Mouse (Mus musculus) megakaryocyte progenitor cell, adult 5-6 weeks (primary cell): ENCODE measurements at regions not wholly inside any gene's neighbourhood (a gene's known extent, or its start where the extent isn't known, plus 50 kb on each side); places are given as distances from the start of the nearest gene placed in this dataset.
A peak's percentile ranks its signal among the peaks of the same experiment; 100 is the strongest.

ENCODE experiments used
- ATAC-seq: replicated peaks from 2 replicates; pipeline ENCODE4 v1.8.0; 2016; ENCODE audit warnings: mild to moderate bottlenecking, moderate TSS enrichment, inconsistent platforms; ENCODE audit not compliant: poor library complexity

DNA sequence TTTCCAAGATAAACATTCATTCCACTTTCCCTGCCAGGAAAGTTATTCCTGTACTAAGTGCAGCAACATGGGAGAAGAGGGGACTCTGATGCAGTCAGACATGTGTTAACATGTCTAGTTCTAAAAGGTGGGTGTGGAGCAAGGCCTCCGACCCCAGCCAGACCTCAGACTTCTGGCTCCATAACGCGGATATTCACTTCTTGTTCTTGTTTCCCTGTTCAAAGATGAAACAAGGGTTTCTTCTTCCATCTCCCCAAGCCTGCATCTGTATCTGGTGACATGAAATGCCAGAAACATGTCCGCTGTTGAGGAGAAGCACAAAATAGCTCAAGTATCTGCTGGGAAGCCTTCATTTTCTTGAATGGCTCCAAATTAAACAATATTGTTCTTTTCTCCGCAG is 147.6 kb upstream of the Nrp1 start:
- no peak for ATAC-seq

DNA sequence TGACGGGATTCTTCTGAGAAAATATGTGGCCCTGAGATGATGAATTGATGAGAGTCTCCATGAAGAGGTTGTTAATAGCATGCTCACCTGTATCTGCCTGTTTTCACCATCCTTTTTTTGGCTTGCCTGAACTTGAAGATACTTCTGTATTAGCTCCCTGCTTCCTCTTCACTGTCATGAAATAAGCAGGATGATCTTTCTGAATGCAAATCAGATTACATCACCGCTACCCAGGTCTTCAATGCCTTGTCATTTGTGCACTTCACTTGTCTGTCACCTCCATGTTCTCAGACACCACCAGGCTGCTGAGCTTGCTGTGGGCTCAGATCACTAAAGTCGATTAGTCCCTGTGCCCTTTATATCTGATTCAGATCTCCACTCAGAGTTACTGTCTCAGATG is 146.2 kb upstream of the Nrp1 start:
- ATAC-seq, result no peak

DNA sequence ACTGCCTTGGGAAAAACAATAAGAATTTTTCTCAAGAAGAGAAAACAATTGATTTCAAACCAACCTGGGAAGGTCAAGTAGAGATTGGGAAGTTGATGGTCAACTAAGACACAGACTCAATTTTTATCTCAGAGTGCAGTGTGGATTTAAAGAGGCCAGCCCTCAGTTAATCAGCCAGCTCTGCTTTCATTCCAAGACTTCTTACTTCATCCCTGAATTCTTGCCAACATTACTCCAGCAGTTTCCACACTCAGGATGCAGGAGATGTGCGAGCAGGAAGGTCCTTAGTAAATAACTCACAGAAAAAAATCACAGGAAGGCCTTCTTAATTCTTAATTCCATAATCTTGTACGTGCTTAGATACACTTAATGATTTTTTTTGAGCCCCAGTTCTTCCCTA is 144.1 kb upstream of the Nrp1 start:
- no peak for ATAC-seq

GRCm38 (mm10) chr8:128218886-128219285 is 139.5 kb upstream of the Nrp1 start:
- no peak for ATAC-seq

DNA sequence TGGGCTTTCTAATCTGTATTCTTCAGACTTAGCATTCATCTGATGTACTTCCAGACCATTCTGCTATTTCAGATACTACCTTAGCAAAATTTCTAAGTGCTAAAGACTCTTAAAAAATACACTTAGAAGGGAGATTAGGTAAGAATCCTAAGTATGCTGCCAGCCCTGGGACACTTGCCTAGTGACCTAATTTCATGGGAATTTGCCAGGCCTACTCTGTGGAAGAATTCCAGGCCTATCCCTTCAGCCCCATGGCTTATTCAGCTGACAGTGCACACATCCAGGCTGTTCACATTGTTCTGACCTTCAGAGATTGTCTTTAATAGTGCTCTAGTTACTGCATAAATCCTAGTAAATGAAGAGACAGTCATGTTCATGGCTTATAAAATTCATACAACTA is 138.9 kb upstream of the Nrp1 start:
- no peak for ATAC-seq

DNA sequence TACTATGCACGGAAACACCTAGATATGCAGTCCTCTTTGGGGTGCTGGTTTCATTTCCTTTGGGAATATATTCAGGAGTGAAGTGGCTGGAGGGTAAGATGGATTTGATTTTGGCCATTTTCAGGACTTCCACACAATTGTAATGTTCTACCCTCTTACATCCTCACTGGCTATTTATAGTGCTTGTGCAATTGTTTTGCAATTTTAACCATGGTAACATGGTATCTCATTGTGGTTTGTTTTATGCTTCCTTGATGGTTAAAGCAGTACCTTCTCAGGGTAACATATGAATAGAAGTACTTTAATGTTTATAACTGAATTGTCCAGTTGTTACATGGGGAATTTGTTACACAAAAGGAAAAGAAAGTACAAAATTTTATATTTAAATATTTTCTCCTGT is 135.3 kb upstream of the Nrp1 start:
- peak; percentile 94 for ATAC-seq

DNA sequence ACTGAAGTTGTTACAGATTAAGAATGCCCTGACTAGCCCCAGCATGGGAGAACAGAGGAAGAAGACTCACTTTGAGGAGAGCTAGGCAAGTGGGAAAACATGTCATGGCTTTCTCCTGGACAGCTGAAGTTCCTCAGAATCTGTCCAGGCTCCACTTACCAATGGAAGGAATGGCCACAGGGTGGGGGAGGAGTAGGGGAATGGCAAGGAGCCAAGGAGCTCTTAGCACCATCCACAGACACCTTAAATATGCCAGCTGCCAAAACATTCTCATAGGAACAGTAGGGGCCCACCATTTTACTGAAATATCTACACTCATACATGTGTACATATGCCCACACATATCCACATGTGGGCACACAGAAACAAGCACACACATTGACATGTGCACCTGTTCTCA is 134.9 kb upstream of the Nrp1 start:
- ATAC-seq, result peak; percentile 38

DNA sequence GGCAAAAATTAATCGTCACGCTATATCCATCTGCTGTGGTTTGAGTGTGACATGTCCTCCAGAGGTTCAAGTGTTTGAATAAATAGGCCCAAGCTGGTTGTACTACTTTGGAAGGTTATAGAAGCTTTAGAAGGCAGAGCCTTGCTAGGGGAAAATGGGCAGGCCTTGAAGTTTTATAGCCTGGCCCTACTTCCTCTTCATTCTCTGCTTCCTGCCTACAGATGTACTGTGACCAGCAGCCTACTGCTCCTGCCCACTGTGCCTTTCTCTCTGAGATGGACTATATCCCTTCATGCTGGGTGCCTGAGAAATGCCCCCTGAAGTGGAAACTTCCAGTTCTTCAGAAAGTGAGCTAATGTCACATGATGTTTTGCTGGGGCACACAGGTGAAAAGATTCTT is 133.3 kb upstream of the Nrp1 start:
- ATAC-seq, result peak; percentile 62

DNA sequence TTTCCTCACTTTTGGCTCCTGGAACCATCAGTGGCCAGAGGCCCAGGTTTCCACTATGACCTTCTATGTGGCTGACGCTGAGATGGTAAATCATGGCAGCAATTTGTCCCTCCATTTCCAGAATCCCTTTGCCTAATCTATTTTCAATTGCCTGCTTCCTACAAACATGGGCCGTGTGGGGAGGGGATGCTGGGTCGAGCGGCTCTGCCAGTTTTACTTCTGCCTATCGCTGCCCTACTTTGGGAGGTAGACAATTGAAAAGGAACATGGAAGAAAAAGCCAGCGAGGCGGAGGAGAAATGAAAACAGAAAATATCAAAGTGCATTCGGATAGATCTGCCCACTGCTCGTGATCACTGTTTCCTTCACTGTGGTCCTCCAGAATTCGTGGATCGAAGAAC is 123.3 kb upstream of the Nrp1 start:
- ATAC-seq, result 0 out of 2 replicates have a peak, but pooled peaks have one; percentile 30

DNA sequence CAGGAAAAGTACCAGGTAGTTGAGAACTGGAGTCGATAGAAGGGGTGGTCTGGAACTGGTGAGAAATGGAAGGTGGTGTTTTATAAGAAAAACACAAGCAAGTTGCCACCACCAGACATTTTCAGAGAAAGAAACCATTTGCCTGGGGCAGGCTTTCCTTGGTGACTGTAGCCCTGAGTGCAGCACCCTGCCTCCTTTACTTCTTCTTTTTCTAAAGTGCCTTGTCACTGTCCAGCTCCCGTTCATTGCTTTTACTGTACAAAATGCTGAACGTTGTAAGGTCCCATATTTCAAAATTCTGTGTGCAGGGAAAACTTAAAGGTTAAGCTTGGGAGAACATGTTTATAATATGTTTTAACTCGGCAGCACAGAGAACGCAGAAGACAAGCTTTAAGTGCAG is 122.9 kb upstream of the Nrp1 start:
- ATAC-seq, result peak; percentile 97

DNA sequence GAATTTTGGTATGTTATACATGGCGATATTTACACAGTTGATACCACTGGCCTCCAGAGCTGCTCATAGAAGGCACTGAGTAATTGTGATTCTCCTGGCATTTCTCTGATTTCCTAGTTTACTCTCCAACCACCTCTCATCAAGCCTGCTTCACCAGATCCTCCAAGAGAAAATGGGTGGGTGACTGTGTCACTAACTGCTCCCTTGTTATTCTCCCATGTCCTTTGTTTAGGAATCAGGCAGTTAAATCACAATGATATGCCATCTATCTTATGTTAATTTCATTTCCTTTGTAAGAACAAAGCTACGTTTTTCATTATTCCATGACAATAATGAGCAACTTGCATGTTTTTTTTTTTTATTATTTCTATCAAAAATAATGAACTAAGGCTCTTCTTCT is 122.3 kb upstream of the Nrp1 start:
- ATAC-seq, result no peak

DNA sequence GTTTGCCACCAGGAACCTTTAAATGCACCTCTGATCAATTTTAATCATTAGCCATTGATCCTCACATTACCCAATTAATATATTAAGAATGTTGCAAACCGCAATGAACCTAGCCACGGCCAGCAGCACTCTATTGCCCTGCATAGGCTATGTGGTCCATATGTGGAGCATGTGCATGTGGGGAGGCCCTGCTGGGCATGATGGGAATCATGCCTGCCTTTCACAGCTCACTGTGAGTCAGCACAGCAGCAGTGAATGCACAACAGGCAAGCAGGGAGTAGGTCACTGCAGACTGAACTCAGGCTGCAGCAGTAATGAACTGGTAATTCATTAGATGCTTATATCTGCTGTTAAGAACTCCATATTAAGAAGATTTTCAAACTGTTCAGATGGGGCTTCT is 119.5 kb upstream of the Nrp1 start:
- ATAC-seq, result no peak

GRCm38 (mm10) chr8:128239783-128240182 is 118.6 kb upstream of the Nrp1 start:
- ATAC-seq, result no peak

DNA sequence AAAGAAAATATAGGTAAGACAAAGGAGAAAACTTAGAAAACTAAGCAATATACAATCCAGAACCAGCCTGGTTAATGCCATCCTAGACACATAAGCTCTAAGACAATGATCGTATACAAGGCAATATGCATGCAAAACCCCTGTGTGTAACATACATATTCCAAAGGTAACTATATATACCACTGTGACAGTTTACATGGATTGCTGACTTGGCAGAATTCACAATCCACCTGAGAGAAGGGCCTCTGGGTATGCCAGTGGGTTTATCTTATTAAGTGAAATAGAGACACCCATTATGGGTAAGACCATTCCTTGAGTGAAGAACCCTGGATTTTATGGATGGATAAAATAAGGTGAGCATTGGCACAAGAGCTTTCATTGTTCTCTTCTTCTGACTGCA is 117.2 kb upstream of the Nrp1 start:
- ATAC-seq, result no peak

DNA sequence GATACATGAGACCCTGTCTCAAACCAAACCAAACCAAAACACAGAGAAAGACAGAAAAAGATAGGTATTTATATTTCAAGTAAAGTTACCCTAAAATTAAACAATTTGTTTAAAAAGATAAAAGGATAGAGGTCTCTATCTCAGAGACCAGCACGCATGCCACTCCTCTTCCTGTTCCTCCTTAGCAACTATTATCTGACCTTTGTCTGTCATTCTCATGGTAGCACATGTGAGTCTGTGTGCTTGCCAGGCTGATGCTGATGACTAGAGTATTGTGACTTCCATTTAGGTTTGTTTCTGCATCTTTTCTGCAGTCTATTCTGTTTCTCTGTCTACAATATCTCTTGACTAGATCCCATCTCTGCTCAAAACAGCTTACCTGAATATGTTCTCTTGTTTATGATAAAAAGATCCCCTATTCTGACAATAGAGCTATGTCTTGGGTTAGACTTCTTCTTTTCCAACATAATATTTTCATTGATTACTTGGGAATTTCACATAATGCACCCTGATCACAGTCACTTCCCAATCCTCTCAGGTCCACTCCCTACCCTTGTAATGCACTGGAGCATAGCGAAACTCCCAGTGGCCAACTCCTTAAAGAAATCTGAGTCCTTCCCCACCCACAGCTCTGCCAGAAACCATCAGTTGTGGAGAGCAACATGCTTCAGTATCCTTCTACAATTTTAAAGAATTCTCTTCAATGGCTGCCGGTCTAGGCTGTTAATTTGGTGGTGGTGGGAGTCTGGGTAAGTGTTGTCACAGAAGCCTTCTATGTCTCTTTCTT is 115.7 kb upstream of the Nrp1 start:
- ATAC-seq, result peak; percentile 92

DNA sequence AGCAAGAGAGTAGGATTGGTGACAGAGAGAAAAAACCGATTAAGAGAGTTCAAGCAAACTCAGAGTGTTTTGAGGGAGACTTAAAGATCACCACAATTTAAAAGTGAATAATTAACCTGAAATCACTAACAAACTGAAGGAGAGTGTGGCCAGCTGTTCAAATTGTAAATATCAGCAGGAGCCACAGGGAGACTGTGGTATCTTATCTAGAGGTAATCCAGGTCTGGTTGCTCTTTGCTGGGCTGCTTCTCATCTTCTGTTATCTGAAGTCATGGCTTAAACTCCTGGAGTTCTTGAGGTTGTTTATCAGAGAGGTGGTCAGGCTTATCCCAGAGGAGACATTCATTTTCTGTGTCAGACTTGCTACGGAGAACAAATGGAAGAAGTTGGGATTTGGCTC is 106.7 kb upstream of the Nrp1 start:
- peak; percentile 60 for ATAC-seq

GRCm38 (mm10) chr8:128260836-128261235 is 97.6 kb upstream of the Nrp1 start:
- no peak for ATAC-seq

DNA sequence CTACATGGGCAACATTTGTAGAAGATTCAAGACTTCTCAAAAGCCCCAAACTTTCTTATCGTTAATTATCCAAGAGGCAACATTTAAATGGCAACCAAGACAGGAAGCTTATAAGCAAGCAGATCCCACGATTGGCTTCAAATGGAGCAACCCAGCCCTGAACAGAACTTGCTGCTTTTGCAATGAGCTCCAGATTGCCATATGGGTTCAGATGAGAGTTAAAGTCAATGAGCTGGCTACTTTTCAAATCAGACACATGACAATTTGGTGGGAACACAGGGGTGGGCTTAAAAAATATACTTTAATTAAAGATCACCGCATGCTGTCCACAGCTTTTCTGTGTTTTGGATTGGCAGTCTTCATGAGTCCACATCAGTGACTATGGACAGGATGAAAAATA is 97.0 kb upstream of the Nrp1 start:
- no peak for ATAC-seq

- no peak for ATAC-seq
These were observed 95.0 kb upstream of the Nrp1 start for GRCm38 (mm10) chr8:128263251-128263947.

DNA sequence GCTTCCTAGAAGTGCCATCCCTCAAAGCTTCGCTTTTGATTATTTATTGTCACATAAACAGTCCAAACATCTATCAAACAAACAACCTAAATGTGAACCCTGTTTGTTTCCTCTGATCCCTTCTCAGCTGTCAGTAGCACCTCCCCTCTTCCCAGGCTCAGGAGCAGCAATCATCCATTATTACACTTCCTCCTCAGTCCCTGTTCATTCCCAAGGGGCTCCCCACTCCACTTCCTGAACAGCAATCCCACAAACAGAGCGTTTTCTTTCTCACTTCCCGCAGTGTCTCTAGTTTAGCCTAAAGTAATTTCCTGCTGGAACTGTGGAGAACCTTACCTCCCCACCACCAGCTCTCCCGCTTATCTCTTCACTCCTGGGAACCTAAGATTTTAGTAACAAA is 91.1 kb upstream of the Nrp1 start:
- no peak for ATAC-seq

GRCm38 (mm10) chr8:128268010-128268409 is 90.4 kb upstream of the Nrp1 start:
- ATAC-seq, result peak; percentile 47

GRCm38 (mm10) chr8:128269546-128269945 is 88.9 kb upstream of the Nrp1 start:
- no peak for ATAC-seq
